Mouse (Mus musculus) liver, postnatal 0 days (tissue): ENCODE measurements around the gene Epb42. TPM values are rescaled to one million over a fixed set of nuclear protein-coding genes. Genes with fewer than 3 reads are reported as not detected.

Experiments
- ATAC-seq: fragments of 200-750 bp; cut with Nextera tagmentation; 2 replicates; pipeline ENCODE4 v1.8.0; 2017; ENCODE audit warnings: mild to moderate bottlenecking, moderate library complexity
- DNase-seq: peaks from one replicate; pipeline ENCODE4 v3.0.0-alpha.2; 2016
- H3K27ac ChIP-seq: fragments of 300-500 bp; sonication (generic); 2 replicates; pipeline ENCODE4 v1.5.1; 2014; ENCODE audit warnings: antibody characterized with exemption, moderate library complexity, mild to moderate bottlenecking, low read depth
- H3K27me3 ChIP-seq: fragments of 300-500 bp; sonication (generic); 2 replicates; pipeline ENCODE4 v1.6.1; 2014; ENCODE audit warnings: low read length, control low read depth, mixed read lengths; ENCODE audit not compliant: insufficient read depth
- H3K36me3 ChIP-seq: fragments of 300-500 bp; sonication (generic); replicated peaks from 2 replicates; pipeline ENCODE4 v1.6.1; 2014; ENCODE audit warnings: mild to moderate bottlenecking, control low read depth, low read length, moderate library complexity, mixed read lengths; ENCODE audit not compliant: insufficient read depth
- H3K4me1 ChIP-seq: fragments of 300-500 bp; sonication (generic); 2 replicates; pipeline ENCODE4 v1.6.1; 2014; ENCODE audit warnings: antibody characterized with exemption, mild to moderate bottlenecking, control low read depth; ENCODE audit not compliant: insufficient read depth
- H3K4me2 ChIP-seq: fragments of 300-500 bp; sonication (generic); 2 replicates; pipeline ENCODE4 v1.6.1; 2014; ENCODE audit warnings: low read depth, mild to moderate bottlenecking, low read length, moderate library complexity, mixed read lengths
- H3K4me3 ChIP-seq: fragments of 300-500 bp; sonication (generic); 2 replicates; pipeline ENCODE4 v1.5.1; 2014; ENCODE audit warnings: low read depth, low read length
- H3K9ac ChIP-seq: fragments of 300-500 bp; sonication (generic); replicated peaks from 2 replicates; pipeline ENCODE4 v1.6.1; 2014; ENCODE audit warnings: mild to moderate bottlenecking, moderate library complexity
- H3K9me3 ChIP-seq: fragments of 300-500 bp; sonication (generic); 2 replicates; pipeline ENCODE4 v1.6.1; 2016; ENCODE audit warnings: mild to moderate bottlenecking, control low read depth, low read length, mixed read lengths
- CTCF ChIP-seq: sonication (generic); IDR thresholded peaks from 2 replicates; pipeline ENCODE4 v1.5.1; 2016; ENCODE audit warnings: antibody characterized with exemption, low read depth
- EP300 ChIP-seq: IDR thresholded peaks from 2 replicates; pipeline ENCODE4 v1.6.1; 2016; ENCODE audit warnings: antibody characterized with exemption, low read depth, mild to moderate bottlenecking
- WGBS: fragments of 180-500 bp; shearing (Covaris S2); extraction: QIAGEN DNeasy Blood & Tissue Kit; methylation state at CpG from one replicate; pipeline ENCODE4 v1.1.7; 2014; ENCODE audit not compliant: insufficient replicate concordance; 5-methylcytosine and 5-hydroxymethylcytosine counted together
- polyA plus RNA-seq: library from polyadenylated mRNA; unstranded; fragments of >200 nt; fragmentation: Nextera tagmentation; extraction: Ambion mirVana; gene quantifications from 2 replicates; pipeline ENCODE4 v1.2.1, GENCODE M21; 2015

Epb42 gene
- polyA plus RNA-seq, 1 experiment from 2014 or later = 54.9 TPM

- Histone ChIP-seq H3K27me3 (no peaks in the 10 kb centered on the region), H3K9me3 (no peaks in the 10 kb centered on the region), H3K36me3 (no peaks in the 10 kb centered on the region; the same call in 1 of the 2 replicates), H3K27ac (no peak overlapping the region), H3K4me1 (no peaks in the 10 kb centered on the region), H3K4me2 (no peak overlapping the region), H3K9ac (no peak overlapping the region), H3K4me3 (no peak overlapping the region)
- ATAC-seq = no peak
- no peak for DNase-seq
- WGBS = 76% methylated on average over 2 of the region's 2 CpGs
- TF ChIP-seq EP300 = no peak
- no peak for TF ChIP-seq CTCF
These were observed 53.3 kb downstream of the Epb42 start for GRCm38 (mm10) chr2:120983611-120984010.

- ATAC-seq (no peak), DNase-seq (no peak)
- no peaks in the 10 kb centered on the region for H3K27me3 ChIP-seq
- no peak overlapping the region for H3K4me3 ChIP-seq
- no peak overlapping the region for H3K27ac ChIP-seq
- H3K36me3 ChIP-seq = no peaks in the 10 kb centered on the region
- TF ChIP-seq EP300 (no peak), CTCF (no peak)
- H3K4me2 ChIP-seq = no peak overlapping the region
- peaks cover 10% of the 10 kb centered on the region for H3K4me1 ChIP-seq
- WGBS = 59% methylated on average over 2 of the region's 2 CpGs
- H3K9ac ChIP-seq = no peak overlapping the region
- H3K9me3 ChIP-seq = no peaks in the 10 kb centered on the region
These were observed 56.0 kb downstream of the Epb42 start for GRCm38 (mm10) chr2:120980861-120981260.

GRCm38 (mm10) chr2:120979819-120980218, 57.1 kb downstream of the Epb42 start:
- H3K27ac ChIP-seq = no peak overlapping the region
- no peak overlapping the region for H3K9ac ChIP-seq
- no peaks in the 10 kb centered on the region for H3K36me3 ChIP-seq
- H3K9me3 ChIP-seq = no peaks in the 10 kb centered on the region
- ATAC-seq (no peak), DNase-seq (no peak)
- WGBS = 86% methylated on average over 1 of the region's 1 CpGs
- H3K4me2 ChIP-seq = no peak overlapping the region
- H3K4me1 ChIP-seq = peaks cover 10% of the 10 kb centered on the region
- no peak overlapping the region for H3K4me3 ChIP-seq
- no peaks in the 10 kb centered on the region for H3K27me3 ChIP-seq
- no peak for TF ChIP-seq EP300
- TF ChIP-seq CTCF = no peak

- whole genome bisulfite sequencing = 57% methylated on average over 2 of the region's 2 CpGs
These were observed 58.2 kb downstream of the Epb42 start for GRCm38 (mm10) chr2:120978693-120979037.

GRCm38 (mm10) chr2:120977926-120978692, 58.8 kb downstream of the Epb42 start:
- DNase-seq (no peak), ATAC-seq (no peak)
- Histone ChIP-seq H3K9me3 (no peaks in the 10 kb centered on the region), H3K4me2 (peak overlapping the region; percentile 94), H3K27me3 (no peaks in the 10 kb centered on the region), H3K36me3 (no peaks in the 10 kb centered on the region), H3K27ac (peak overlapping the region; percentile 93), H3K9ac (peak overlapping the region; percentile 84), H3K4me3 (peak overlapping the region; percentile 87), H3K4me1 (peaks cover 11% of the 10 kb centered on the region)
- WGBS = 83% methylated on average over 8 of the region's 8 CpGs
- TF ChIP-seq EP300 (no peak), CTCF (no peak)

More at GRCm38 (mm10) chr2:120978693-120979037, 58.2 kb downstream of the Epb42 start:
- H3K4me1 ChIP-seq = peaks cover 10% of the 10 kb centered on the region
- no peaks in the 10 kb centered on the region for H3K36me3 ChIP-seq
- H3K4me3 ChIP-seq = no peak overlapping the region
- no peaks in the 10 kb centered on the region for H3K9me3 ChIP-seq
- H3K9ac ChIP-seq = no peak overlapping the region
- DNase-seq = no peak
- no peak overlapping the region for H3K27ac ChIP-seq
- TF ChIP-seq CTCF (peak; percentile 44; the same call in 1 of the 2 replicates), EP300 (no peak)
- H3K4me2 ChIP-seq = peak overlapping the region; percentile 94; the same call in 1 of the 2 replicates
- no peak for ATAC-seq
- H3K27me3 ChIP-seq = no peaks in the 10 kb centered on the region

GRCm38 (mm10) chr2:120976990-120977925, 59.6 kb downstream of the Epb42 start, which contains the start of gene Tmem62:
Tmem62 (plus strand) TSS chr2:120977017.
- H3K9ac ChIP-seq = peak within 1 kb of the TSS; percentile 84
- peak; percentile 82 for ATAC-seq
- H3K9me3 ChIP-seq = no peaks in the 10 kb centered on the region
- H3K4me1 ChIP-seq = peaks cover 15% of the 10 kb centered on the region
- no peaks in the 10 kb centered on the region for H3K36me3 ChIP-seq
- peak within 1 kb of the TSS; percentile 93 for H3K27ac ChIP-seq
- peak; percentile 84 for DNase-seq
- peak; percentile 49; the same call in 1 of the 2 replicates for TF ChIP-seq EP300
- TF ChIP-seq CTCF = peak; percentile 64
- peak within 1 kb of the TSS; percentile 94 for H3K4me2 ChIP-seq
- 2% methylated on average over 63 of the region's 71 CpGs for WGBS
- H3K27me3 ChIP-seq = no peaks in the 10 kb centered on the region
- peak within 1 kb of the TSS; percentile 87 for H3K4me3 ChIP-seq
